11 mouse cellular contexts compared by ENCODE assay signal in genomic region chr17:87369270-87369759, GRCm38 (mm10). TPM values are rescaled to one million over a fixed set of nuclear protein-coding genes. Genes with fewer than 3 reads are reported as not detected.
DNase-seq lines count a peak whose midpoint lies in the region; ATAC-seq and TF ChIP-seq lines count a peak whose summit lies in the region.
"Had no signal": no experiment of that assay in that cellular context is flagged by ENCODE, and none has a peak within 500 bp of the region (broad histone marks: within the 10 kb centered on the region; RNA-seq: fewer than 3 reads in every experiment).

No protein-coding gene starts in this region.

- peak; percentile 29 for DNase-seq in lung, embryonic 14.5 days
- DNase-seq in lung, postnatal 4 days, result no peak
- DNase-seq in left cerebral cortex, adult 8-10 months (ENCODE audit: low spot score in 2 of 2), result peak; percentile 40 to 90
- DNase-seq in right cerebral cortex, postnatal 25 days, result peak; percentile 83
- DNase-seq in ovary, postnatal 10 days (ENCODE audit: low spot score), result no peak
- no peak for DNase-seq in adrenal gland, adult 8-10 months
- DNase-seq: cerebellum, adult 18-20 months had no signal

- no peak overlapping the region for H3K4me2 ChIP-seq in lung, embryonic 14.5 days
- no peak overlapping the region for H3K4me2 ChIP-seq in forebrain, embryonic 15.5 days (replicated peaks)
- H3K4me2 ChIP-seq: liver, embryonic 12.5 days; midbrain, embryonic 12.5 days had no signal

- no peaks in the 10 kb centered on the region for H3K9me3 ChIP-seq in lung, embryonic 14.5 days (ENCODE audit: low read depth, low read length)
- H3K9me3 ChIP-seq in forebrain, embryonic 15.5 days, result no peaks in the 10 kb centered on the region
- H3K9me3 ChIP-seq: liver, embryonic 12.5 days; midbrain, embryonic 12.5 days had no signal

- H3K36me3 ChIP-seq in lung, embryonic 14.5 days (ENCODE audit: insufficient read depth), result no peaks in the 10 kb centered on the region
- H3K36me3 ChIP-seq in forebrain, embryonic 15.5 days, result no peaks in the 10 kb centered on the region
- H3K36me3 ChIP-seq: midbrain, embryonic 12.5 days had no signal

- no peak for ATAC-seq in lung, embryonic 14.5 days (ENCODE audit: insufficient read depth)
- ATAC-seq in forebrain, embryonic 15.5 days (replicated peaks), result peak; percentile 17; the same call in 1 of the 2 replicates
- ATAC-seq: activated CD4-positive, CD25-positive, alpha-beta regulatory T cell, adult 4 months; liver, embryonic 12.5 days had no signal

- no peak overlapping the region for H3K27ac ChIP-seq in lung, embryonic 14.5 days (ENCODE audit: low read depth)
- peak overlapping the region; percentile 67 for H3K27ac ChIP-seq in forebrain, embryonic 15.5 days (replicated peaks)
- H3K27ac ChIP-seq: liver, embryonic 12.5 days; midbrain, embryonic 12.5 days had no signal

- 65% methylated on average over 18 of the region's 18 CpGs for WGBS in lung, embryonic 14.5 days
- WGBS in forebrain, embryonic 15.5 days, result 56% methylated on average over 18 of the region's 18 CpGs

- no peak for TF ChIP-seq CTCF in lung, embryonic 14.5 days (IDR thresholded peaks at IDR 0.05; ENCODE audit: low read depth)

- 0 out of 2 replicates have a peak, but pooled peaks cover 7% of the 10 kb centered on the region for H3K4me1 ChIP-seq in lung, embryonic 14.5 days (ENCODE audit: insufficient read depth)
- H3K4me1 ChIP-seq in forebrain, embryonic 15.5 days, result peaks cover 55% of the 10 kb centered on the region

- no peak overlapping the region for H3K4me3 ChIP-seq in lung, embryonic 14.5 days (ENCODE audit: low read depth, low read length)
- H3K4me3 ChIP-seq in forebrain, embryonic 15.5 days, result no peak overlapping the region
- H3K4me3 ChIP-seq: liver, embryonic 12.5 days; midbrain, embryonic 12.5 days had no signal

- H3K9ac ChIP-seq in lung, embryonic 14.5 days, result no peak overlapping the region
- H3K9ac ChIP-seq in forebrain, embryonic 15.5 days (replicated peaks), result 0 out of 2 replicates have a peak overlapping the region, but pooled peaks have one; percentile 7
- H3K9ac ChIP-seq: liver, embryonic 12.5 days; midbrain, embryonic 12.5 days had no signal

- no peaks in the 10 kb centered on the region for H3K27me3 ChIP-seq in lung, embryonic 14.5 days (ENCODE audit: insufficient read depth, low read length)
- H3K27me3 ChIP-seq in forebrain, embryonic 15.5 days, result no peaks in the 10 kb centered on the region
- H3K27me3 ChIP-seq: liver, embryonic 12.5 days had no signal

RNA-seq across cellular contexts. Expression of gene Stpg4, which starts 58.2 kb away (rescaled TPM):
- not detected in 2 replicates for polyA plus RNA-seq in lung, embryonic 14.5 days (2014; fragmentation: Nextera tagmentation; extraction: Ambion mirVana)
- polyA plus RNA-seq in forebrain, embryonic 15.5 days (2015; fragmentation: Nextera tagmentation; extraction: Ambion mirVana), result not detected in 2 replicates
- not detected for total RNA-seq in left cerebral cortex, adult 8-10 months (2022)
- total RNA-seq in adrenal gland, adult 8-10 months (2022), result not detected
- polyA plus RNA-seq: activated CD4-positive, CD25-positive, alpha-beta regulatory T cell, adult 4 months; liver, embryonic 12.5 days; midbrain, embryonic 12.5 days had no signal

Comparison
In these comparisons a context has a peak if more than half of its experiments do, and no peak if none do; other contexts are left out.
1. DNase-seq: peak in lung, embryonic 14.5 days (single experiment), left cerebral cortex, adult 8-10 months (2 of 2) and right cerebral cortex, postnatal 25 days (single experiment); none in lung, postnatal 4 days (0 of 2), ovary, postnatal 10 days (single experiment) and adrenal gland, adult 8-10 months (single experiment).